Mouse (Mus musculus) midbrain, embryonic 15.5 days (tissue): ENCODE results near the gene Ptprm. TPM values are rescaled to one million over a fixed set of nuclear protein-coding genes. Genes with fewer than 3 reads are reported as not detected.
A peak's percentile ranks its signal among the peaks of the same experiment; 100 is the strongest.

Source experiments
- ATAC-seq: fragments of 200-750 bp; cut with Nextera tagmentation; replicated peaks from 2 replicates; pipeline ENCODE4 v1.8.0; 2017; ENCODE audit warnings: moderate TSS enrichment
- H3K27ac ChIP-seq: fragments of 300-500 bp; sonication (generic); 2 replicates; pipeline ENCODE4 v1.5.1; 2015; ENCODE audit warnings: mild to moderate bottlenecking, inconsistent platforms
- H3K27me3 ChIP-seq: fragments of 300-500 bp; sonication (generic); replicated peaks from 2 replicates; pipeline ENCODE4 v1.6.1; 2015; ENCODE audit warnings: inconsistent platforms
- H3K36me3 ChIP-seq: fragments of 300-500 bp; sonication (generic); replicated peaks from 2 replicates; pipeline ENCODE4 v1.6.1; 2015; ENCODE audit warnings: inconsistent platforms
- H3K4me1 ChIP-seq: fragments of 300-500 bp; sonication (generic); 2 replicates; pipeline ENCODE4 v1.6.1; 2015; ENCODE audit warnings: inconsistent platforms
- H3K4me2 ChIP-seq: fragments of 300-500 bp; sonication (generic); 2 replicates; pipeline ENCODE4 v1.6.1; 2015; ENCODE audit warnings: inconsistent platforms, mild to moderate bottlenecking, moderate library complexity
- H3K4me3 ChIP-seq: fragments of 300-500 bp; sonication (generic); 2 replicates; pipeline ENCODE4 v1.5.1; 2015; ENCODE audit warnings: mild to moderate bottlenecking, inconsistent platforms
- H3K9ac ChIP-seq: fragments of 300-500 bp; sonication (generic); 2 replicates; pipeline ENCODE4 v1.6.1; 2015; ENCODE audit warnings: mild to moderate bottlenecking, inconsistent platforms
- H3K9me3 ChIP-seq: fragments of 300-500 bp; sonication (generic); 2 replicates; pipeline ENCODE4 v1.6.1; 2016; ENCODE audit warnings: inconsistent platforms
- WGBS: fragments of 180-500 bp; shearing (Covaris S2); methylation state at CpG from one replicate; pipeline ENCODE4 v1.1.7; 2015; ENCODE audit warnings: mixed read lengths; 5-methylcytosine and 5-hydroxymethylcytosine counted together
- polyA plus RNA-seq: library from polyadenylated mRNA; unstranded; fragments of >200 nt; fragmentation: Nextera tagmentation; extraction: Ambion mirVana; gene quantifications from 2 replicates; pipeline ENCODE4 v1.2.1, GENCODE M21; 2015

Ptprm gene
- polyA plus RNA-seq, 1 experiment from 2014 or later = 21.8 TPM

DNA sequence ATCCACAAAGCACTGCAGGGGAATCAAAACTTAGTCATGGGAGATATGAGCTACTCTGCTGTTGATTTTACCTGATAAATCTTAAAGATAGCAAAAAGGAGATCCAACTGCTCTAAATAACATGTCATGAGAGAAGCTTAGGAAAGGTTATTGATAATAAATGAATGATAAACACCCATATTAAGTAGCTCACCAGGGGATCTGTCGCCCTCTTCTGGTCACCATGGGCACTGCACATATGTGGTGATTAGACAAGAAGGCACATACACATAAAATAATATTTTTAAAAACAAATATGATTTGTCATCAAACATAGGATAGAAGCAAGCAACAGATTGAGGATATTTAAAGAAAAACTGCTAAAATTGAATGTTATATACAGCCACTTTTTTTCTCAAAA is 213.8 kb downstream of the Ptprm start:
- Histone ChIP-seq H3K27ac (no peak overlapping the region), H3K4me2 (no peak overlapping the region), H3K27me3 (no peaks in the 10 kb centered on the region), H3K9me3 (no peaks in the 10 kb centered on the region), H3K36me3 (no peaks in the 10 kb centered on the region), H3K4me3 (no peak overlapping the region), H3K9ac (no peak overlapping the region), H3K4me1 (no peaks in the 10 kb centered on the region)
- 47% methylated on average over 1 of the region's 1 CpGs for WGBS
- no peak for ATAC-seq

DNA sequence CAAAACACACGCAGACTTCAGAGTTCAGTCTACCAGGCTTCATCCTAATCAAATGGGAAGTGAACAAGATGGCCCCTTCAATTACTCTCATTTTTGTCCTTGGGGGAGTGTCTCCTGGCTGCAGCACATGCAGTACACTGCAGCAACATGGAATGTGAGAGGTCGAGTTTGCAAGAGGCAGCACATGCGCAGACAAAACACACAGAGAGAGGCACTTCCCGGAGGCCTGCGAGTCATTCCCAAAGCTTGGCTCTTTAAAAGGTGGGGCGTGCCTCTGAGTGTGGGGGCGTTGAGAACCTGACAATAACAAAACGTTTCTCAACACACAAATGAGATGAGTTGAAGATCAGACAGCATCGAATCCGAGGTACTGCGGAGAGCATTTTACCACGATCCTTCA is 215.3 kb downstream of the Ptprm start:
- Histone ChIP-seq H3K4me3 (no peak overlapping the region), H3K4me1 (no peaks in the 10 kb centered on the region), H3K9ac (no peak overlapping the region), H3K9me3 (no peaks in the 10 kb centered on the region), H3K27ac (no peak overlapping the region), H3K4me2 (no peak overlapping the region), H3K36me3 (no peaks in the 10 kb centered on the region), H3K27me3 (no peaks in the 10 kb centered on the region)
- 80% methylated on average over 12 of the region's 12 CpGs for WGBS
- no peak for ATAC-seq

DNA sequence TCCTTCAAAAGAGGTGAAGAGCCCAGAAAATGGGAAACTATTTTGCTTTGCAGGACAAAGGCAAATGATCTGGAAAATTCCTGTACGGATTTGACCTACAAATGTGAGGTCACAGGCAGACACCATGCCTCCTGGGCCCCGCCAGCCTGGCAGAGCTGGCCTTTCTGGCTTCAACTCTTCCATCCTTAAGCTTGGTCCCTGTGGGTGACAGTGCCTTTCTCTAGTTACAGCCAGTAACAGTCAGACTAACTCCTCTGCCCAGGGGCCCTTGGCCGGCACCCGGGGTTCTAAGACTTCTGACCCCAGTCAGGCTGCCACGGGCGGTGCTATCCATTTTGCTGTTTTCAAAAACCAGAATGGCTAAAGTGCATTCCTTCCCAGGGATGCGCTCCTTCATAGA is 217.4 kb downstream of the Ptprm start:
- Histone ChIP-seq H3K4me1 (peaks cover 8% of the 10 kb centered on the region; the same call in 1 of the 2 replicates), H3K4me3 (no peak overlapping the region), H3K9me3 (no peaks in the 10 kb centered on the region), H3K27ac (no peak overlapping the region), H3K27me3 (no peaks in the 10 kb centered on the region), H3K36me3 (no peaks in the 10 kb centered on the region), H3K9ac (no peak overlapping the region), H3K4me2 (no peak overlapping the region)
- 86% methylated on average over 7 of the region's 7 CpGs for WGBS
- ATAC-seq = no peak

DNA sequence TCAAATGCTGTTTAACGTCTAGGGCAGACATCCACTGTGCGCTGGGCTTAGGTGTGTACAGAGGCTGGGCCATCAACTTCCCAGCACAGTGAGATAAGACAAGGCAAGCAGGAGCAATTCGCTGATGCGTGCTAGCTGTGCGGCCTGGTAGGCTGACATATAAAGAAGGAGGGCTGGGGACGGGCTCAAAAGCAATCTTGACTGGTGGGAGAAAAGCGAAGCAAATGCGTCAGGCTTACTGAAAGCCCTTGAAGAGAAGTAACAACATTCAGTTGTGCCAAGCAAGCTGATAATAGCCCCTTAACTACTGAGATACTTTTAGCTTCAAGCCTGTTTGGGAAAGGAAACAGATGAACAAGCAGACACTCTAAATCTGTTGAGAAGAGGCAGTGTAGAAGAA is 217.8 kb downstream of the Ptprm start:
- Histone ChIP-seq H3K9ac (no peak overlapping the region), H3K4me1 (peaks cover 8% of the 10 kb centered on the region; the same call in 1 of the 2 replicates), H3K27me3 (no peaks in the 10 kb centered on the region), H3K27ac (no peak overlapping the region), H3K36me3 (no peaks in the 10 kb centered on the region), H3K4me3 (no peak overlapping the region), H3K9me3 (no peaks in the 10 kb centered on the region), H3K4me2 (no peak overlapping the region)
- 70% methylated on average over 8 of the region's 8 CpGs for WGBS
- no peak for ATAC-seq

GRCm38 (mm10) chr17:67134235-67134634 is 220.0 kb downstream of the Ptprm start:
- no peaks in the 10 kb centered on the region for H3K27me3 ChIP-seq
- ATAC-seq = no peak
- H3K36me3 ChIP-seq = no peaks in the 10 kb centered on the region
- WGBS = 92% methylated on average over 4 of the region's 4 CpGs
- peaks cover 8% of the 10 kb centered on the region; the same call in 1 of the 2 replicates for H3K4me1 ChIP-seq
- no peaks in the 10 kb centered on the region for H3K9me3 ChIP-seq
- H3K4me3 ChIP-seq = no peak overlapping the region
- no peak overlapping the region for H3K27ac ChIP-seq
- H3K9ac ChIP-seq = no peak overlapping the region
- no peak overlapping the region for H3K4me2 ChIP-seq

DNA sequence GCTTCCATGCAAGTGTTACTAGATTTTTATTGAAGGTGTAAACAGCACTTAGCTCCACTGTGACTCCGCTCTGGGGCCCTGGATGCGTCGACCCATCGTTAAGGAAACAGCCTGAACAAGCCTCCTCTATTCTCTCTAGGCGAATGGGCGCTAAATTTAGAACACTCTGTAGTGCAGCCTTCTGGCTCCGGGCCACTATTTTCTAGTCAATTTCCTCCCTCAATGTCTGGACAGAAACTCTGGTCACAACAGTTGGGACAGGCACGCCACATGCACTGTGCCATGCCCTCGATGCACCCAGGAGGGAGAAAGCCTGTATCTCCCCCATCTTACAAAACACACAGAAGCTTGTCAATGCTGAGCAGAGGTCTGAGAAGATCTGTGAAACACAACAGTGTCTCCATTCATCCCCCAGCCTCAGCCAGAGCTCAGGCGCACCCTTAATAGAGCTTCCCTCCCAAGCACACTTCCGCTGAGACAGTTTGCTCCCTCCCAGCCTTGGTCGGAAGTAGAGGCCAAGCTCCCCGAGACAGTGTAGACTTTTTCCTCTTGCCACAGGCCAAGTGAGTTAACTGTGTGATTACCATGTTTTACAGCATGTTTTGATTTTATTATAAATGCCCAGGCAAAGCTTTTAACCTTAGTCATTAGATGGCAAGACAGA is 220.7 kb downstream of the Ptprm start:
- H3K27ac ChIP-seq = peak overlapping the region; percentile 56; the same call in 1 of the 2 replicates
- no peaks in the 10 kb centered on the region for H3K36me3 ChIP-seq
- ATAC-seq = 0 out of 2 replicates have a peak, but pooled peaks have one; percentile 60
- H3K27me3 ChIP-seq = no peaks in the 10 kb centered on the region
- H3K4me2 ChIP-seq = no peak overlapping the region
- peaks cover 8% of the 10 kb centered on the region; the same call in 1 of the 2 replicates for H3K4me1 ChIP-seq
- 53% methylated on average over 13 of the region's 13 CpGs for WGBS
- H3K4me3 ChIP-seq = no peak overlapping the region
- H3K9ac ChIP-seq = no peak overlapping the region
- H3K9me3 ChIP-seq = no peaks in the 10 kb centered on the region

DNA sequence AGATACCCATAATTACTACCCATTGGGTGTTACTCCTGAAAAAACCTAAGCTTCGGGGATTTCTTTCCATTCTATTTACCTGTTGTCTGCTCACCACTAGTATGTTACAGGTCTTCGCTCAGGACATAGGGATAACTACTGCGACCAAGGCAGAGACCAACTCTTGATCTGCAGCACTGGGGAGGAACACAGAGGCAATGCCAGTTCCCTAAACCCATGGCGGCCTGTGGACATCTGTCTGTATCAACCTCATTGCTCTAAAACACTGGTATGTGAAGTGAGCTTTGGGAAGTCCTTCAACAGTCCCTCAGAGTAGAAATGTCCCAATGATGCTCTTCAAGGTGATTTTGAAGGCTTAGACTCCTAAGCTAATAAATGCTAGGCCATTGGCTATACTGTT is 221.2 kb downstream of the Ptprm start:
- no peak overlapping the region for H3K27ac ChIP-seq
- WGBS = 98% methylated on average over 4 of the region's 4 CpGs
- no peak overlapping the region for H3K4me3 ChIP-seq
- no peak for ATAC-seq
- no peaks in the 10 kb centered on the region for H3K9me3 ChIP-seq
- no peaks in the 10 kb centered on the region for H3K36me3 ChIP-seq
- H3K27me3 ChIP-seq = no peaks in the 10 kb centered on the region
- H3K4me2 ChIP-seq = no peak overlapping the region
- peaks cover 8% of the 10 kb centered on the region; the same call in 1 of the 2 replicates for H3K4me1 ChIP-seq
- H3K9ac ChIP-seq = no peak overlapping the region

- no peak for ATAC-seq
Measured at GRCm38 (mm10) chr17:67127530-67127929, 226.7 kb downstream of the Ptprm start.

DNA sequence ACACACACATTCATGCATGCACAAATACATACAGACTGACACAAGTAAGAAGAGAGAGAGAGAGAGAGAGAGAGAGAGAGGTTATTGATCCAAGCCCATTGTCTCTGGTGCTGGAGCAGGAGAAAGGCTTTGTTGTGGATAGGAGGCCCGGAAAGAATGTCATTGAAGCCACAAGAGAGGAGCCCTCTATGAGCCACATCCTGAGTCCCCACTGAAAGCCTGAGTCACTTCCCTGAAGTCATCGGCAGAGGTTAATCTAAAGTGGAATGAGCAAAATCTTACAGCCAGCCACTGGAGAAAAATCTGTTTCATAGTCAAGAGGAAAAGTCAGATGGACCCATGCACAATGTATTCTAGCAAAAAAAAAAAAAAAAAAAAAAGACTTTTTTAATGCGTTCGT is 228.7 kb downstream of the Ptprm start:
- ATAC-seq = no peak
- Histone ChIP-seq H3K27me3 (no peaks in the 10 kb centered on the region), H3K4me2 (no peak overlapping the region), H3K4me3 (no peak overlapping the region), H3K27ac (no peak overlapping the region), H3K4me1 (no peaks in the 10 kb centered on the region), H3K9me3 (no peaks in the 10 kb centered on the region), H3K9ac (no peak overlapping the region), H3K36me3 (no peaks in the 10 kb centered on the region)
- WGBS = 64% methylated on average over 4 of the region's 4 CpGs

More at GRCm38 (mm10) chr17:67127530-67127929, 226.7 kb downstream of the Ptprm start:
- Histone ChIP-seq H3K27me3 (no peaks in the 10 kb centered on the region), H3K4me1 (no peaks in the 10 kb centered on the region), H3K9me3 (no peaks in the 10 kb centered on the region), H3K4me3 (no peak overlapping the region), H3K4me2 (no peak overlapping the region), H3K9ac (no peak overlapping the region), H3K27ac (no peak overlapping the region), H3K36me3 (no peaks in the 10 kb centered on the region)
- WGBS = 72% methylated on average over 7 of the region's 7 CpGs

- 68% methylated on average over 5 of the region's 5 CpGs for WGBS
- ATAC-seq = 0 out of 2 replicates have a peak, but pooled peaks have one; percentile 24
- H3K9ac ChIP-seq = no peak overlapping the region
- no peak overlapping the region for H3K4me2 ChIP-seq
- peaks cover 4% of the 10 kb centered on the region; the same call in 1 of the 2 replicates for H3K4me1 ChIP-seq
- no peaks in the 10 kb centered on the region for H3K27me3 ChIP-seq
- H3K36me3 ChIP-seq = no peaks in the 10 kb centered on the region
- no peaks in the 10 kb centered on the region for H3K9me3 ChIP-seq
- no peak overlapping the region for H3K4me3 ChIP-seq
- no peak overlapping the region for H3K27ac ChIP-seq
Measured at GRCm38 (mm10) chr17:67124294-67124693, 230.0 kb downstream of the Ptprm start.

DNA sequence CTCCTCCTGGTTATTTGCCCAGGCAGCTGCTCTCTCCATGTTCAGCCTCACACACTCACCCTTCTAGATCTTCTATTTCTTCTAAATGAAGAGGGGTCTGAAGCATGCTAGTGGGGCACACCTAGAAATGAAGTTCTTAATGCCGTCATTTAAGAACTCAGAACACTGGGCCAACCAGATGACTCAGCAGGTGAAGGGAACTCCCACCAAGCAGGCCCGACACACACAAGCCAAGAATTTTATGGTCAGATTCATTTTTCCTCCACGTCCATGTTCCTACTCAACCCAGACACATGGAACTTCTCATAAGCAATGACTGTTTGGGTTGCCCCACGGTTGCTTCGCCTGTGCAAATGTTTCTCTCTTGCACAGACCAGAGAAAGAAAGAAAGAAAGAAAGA is 230.5 kb downstream of the Ptprm start:
- Histone ChIP-seq H3K4me1 (peaks cover 4% of the 10 kb centered on the region; the same call in 1 of the 2 replicates), H3K9ac (no peak overlapping the region), H3K27me3 (no peaks in the 10 kb centered on the region), H3K36me3 (no peaks in the 10 kb centered on the region), H3K9me3 (no peaks in the 10 kb centered on the region), H3K27ac (no peak overlapping the region), H3K4me3 (no peak overlapping the region), H3K4me2 (no peak overlapping the region)
- WGBS = 87% methylated on average over 5 of the region's 5 CpGs
- ATAC-seq = no peak

DNA sequence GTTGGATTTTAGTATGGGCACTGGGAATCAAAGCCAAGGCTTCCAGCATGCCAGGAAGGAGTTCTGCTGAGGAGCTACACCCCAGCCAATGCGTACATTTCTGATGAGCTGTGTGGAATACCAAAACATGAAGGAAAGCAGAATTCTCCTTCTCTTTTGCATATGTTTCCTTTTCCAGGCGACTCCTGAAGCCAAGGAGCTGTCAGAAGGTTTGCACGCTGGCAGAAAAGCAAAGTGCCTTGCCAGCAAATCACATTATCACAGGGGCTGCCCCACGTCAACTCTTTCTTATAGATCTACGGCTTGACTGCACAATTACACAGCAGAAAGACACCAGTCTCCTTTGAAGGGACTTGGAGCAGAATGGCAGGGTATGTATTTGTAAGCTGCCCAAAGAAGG is 233.4 kb downstream of the Ptprm start:
- no peaks in the 10 kb centered on the region for H3K36me3 ChIP-seq
- peaks cover 4% of the 10 kb centered on the region; the same call in 1 of the 2 replicates for H3K4me1 ChIP-seq
- no peaks in the 10 kb centered on the region for H3K9me3 ChIP-seq
- no peaks in the 10 kb centered on the region for H3K27me3 ChIP-seq
- H3K27ac ChIP-seq = no peak overlapping the region
- no peak overlapping the region for H3K4me2 ChIP-seq
- no peak overlapping the region for H3K4me3 ChIP-seq
- no peak for ATAC-seq
- H3K9ac ChIP-seq = no peak overlapping the region
- 36% methylated on average over 5 of the region's 5 CpGs for WGBS

DNA sequence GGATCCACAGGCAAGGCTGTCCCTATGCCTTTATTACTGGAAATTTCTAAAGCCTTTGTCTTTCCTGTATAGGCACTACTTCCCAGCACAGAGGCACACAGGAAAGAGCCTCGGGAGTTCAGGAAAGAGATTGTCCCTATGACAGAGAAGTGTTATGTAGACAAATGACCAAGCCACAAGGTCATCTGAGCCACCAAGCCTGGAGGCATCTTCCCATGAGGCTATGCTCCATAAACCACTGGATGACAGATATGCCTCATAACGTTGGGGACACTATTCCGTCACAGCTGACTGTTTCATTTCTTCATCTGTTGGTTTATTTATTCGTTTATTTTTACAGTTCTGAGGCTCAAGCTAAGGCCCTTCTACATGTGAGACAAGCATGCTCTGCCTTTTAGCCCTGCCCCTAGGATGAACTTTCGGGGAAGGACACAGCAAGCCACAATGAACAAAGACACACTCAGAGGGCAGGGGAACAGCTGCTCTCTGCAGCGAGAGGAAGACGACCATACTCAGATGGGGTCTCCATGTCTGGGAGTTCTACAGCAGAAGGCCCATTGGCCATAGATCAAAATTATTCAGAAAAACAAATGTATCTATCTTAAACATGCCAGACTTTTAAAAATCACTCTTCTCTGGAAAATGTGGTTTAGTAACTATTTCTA is 235.4 kb downstream of the Ptprm start:
- Histone ChIP-seq H3K36me3 (no peaks in the 10 kb centered on the region), H3K4me3 (no peak overlapping the region), H3K4me1 (peaks cover 4% of the 10 kb centered on the region; the same call in 1 of the 2 replicates), H3K27ac (no peak overlapping the region), H3K9me3 (no peaks in the 10 kb centered on the region), H3K27me3 (no peaks in the 10 kb centered on the region), H3K4me2 (no peak overlapping the region), H3K9ac (no peak overlapping the region)
- 54% methylated on average over 7 of the region's 7 CpGs for WGBS
- no peak for ATAC-seq
